Mouse (Mus musculus) layer of hippocampus, adult 9-10 months (tissue): ENCODE results near the gene Vash2.
"Not testable (repeated sequence)": the region's sequence is repeated elsewhere in the genome, so short reads cannot be mapped to it uniquely, and the experiment has no call there.

ENCODE experiments used
- DNase-seq: peaks from one replicate; pipeline ENCODE4 v3.0.0; 2022; ENCODE audit warnings: low spot score

The Vash2 gene

DNA sequence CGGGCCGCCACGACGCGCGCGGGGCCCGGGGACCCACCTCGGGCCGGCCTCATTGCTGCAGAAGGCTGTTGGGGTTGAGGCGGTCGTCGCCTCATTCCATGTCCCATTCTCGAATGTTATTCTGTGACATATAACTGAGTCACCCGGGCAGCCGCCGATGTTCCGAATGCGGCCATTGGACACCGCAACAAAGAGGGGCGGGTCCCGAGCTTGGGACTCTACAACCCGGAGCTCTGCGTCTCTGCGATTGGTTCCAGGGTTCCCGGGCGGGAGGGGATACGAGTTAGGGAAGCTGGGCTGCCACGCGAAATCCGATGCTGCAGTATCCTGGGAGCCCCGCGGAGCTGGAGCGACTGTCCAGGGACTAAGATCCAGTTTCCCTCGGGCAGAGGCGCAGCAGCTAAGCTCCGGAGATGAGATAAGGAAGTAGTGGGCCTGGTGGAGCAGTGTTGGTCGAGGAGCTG lies at the start of gene Vash2:
Vash2 (minus strand) TSS at position 197 of the 464 bp plus-strand sequence.
- DNase-seq, result peak; percentile 32

DNA sequence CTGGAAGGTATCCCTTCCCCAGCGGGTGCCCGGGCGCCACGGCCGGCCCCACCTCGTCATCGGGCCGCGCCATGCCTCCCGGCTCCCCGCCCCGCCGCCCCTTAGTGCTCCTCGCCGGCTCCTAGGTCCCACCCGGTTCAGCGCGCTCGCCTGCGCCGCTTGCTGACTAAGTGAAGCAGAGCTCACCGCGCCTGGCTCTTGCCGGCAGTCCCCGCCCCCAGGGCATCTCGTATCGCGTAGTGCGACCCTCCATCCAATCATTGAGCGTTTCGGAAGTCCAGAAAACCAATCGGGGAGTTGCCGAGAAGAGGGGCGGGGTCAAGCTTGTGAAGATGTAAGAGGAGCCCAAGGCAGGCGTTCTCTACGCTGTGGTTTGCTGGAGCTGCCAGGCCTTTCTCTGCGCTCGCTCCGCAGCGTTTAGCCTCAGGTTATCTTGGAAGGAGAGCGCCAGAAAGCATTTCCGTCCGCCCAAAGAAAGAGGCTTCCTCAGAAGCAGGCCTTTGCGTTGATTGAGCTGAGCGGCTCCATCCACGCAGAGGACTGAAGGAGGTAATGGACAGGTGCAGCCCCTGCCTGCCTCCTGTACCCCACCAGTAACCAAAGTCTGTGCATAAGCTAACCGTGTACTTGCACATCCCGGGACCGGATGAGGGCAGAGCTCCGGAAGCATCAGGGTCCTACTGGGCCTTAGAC lies 47.1 kb upstream of the Vash2 start, which contains the start of gene Flvcr1:
Flvcr1 (minus strand) TSS at position 138 of the 693 bp plus-strand sequence.
- peak; percentile 98 for DNase-seq

DNA sequence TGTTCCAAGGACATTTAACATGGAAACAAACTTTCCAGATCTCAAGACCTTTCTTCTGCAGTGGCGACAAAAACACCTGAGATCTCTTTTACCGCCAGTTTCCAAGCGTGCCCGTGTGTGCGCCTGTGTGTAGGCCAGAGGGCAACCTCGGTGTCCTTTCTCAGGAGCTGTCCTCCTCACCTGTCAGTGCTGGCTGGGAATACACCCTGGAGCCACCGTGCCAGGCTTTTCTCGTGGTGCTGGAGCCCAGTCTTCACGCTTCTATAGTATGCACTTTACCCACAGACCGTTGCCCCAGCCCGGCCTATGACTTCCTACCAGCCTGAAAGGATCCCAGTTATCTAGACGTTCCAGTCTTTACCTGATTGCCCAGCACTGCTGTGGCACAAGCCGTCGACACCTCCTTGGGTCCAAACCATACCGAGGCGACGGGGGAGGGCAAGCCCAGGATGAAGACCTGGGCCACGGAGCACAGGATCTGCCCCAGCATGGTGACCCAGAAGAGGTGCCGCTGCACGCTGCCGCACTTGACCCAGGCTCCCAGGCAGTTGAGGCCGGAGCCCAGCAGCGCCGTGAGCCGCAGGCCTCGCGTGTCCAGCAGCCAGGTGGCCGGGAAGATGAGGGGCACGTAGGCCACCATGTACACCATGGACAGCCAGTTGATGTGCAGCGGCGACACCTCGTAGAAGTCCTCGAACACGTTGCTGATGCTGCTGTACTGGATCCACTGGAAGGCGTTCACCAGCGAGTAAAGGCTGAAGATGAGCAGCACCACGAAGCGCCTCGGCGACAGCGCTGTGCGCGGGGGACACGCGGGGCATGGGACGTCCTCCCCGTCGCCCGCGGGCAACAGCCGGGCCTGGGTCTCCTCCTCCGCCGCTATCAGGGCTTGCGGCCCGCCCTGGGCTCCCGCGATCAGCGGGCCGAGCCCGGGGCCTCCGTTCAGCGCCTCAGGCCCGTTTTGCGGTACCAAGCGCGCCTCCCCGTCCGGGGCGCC lies 46.2 kb upstream of the Vash2 start:
- no peak for DNase-seq

DNA sequence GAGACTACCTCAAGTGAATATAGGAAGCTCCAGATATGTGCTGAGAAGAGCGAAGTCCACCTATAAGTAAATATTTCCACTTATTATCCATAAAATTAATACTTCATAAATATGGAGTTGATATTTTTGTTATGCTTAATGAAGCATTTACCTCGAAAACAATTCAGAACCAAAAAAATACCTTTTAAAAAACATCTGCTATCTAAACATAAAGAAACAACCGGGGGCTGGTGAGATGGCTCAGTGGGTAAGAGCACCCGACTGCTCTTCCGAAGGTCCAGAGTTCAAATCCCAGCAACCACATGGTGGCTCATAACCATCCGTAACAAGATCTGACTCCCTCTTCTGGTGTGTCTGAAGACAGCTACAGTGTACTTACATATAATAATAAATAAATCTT lies 44.7 kb upstream of the Vash2 start:
- not testable (repeated sequence) for DNase-seq

DNA sequence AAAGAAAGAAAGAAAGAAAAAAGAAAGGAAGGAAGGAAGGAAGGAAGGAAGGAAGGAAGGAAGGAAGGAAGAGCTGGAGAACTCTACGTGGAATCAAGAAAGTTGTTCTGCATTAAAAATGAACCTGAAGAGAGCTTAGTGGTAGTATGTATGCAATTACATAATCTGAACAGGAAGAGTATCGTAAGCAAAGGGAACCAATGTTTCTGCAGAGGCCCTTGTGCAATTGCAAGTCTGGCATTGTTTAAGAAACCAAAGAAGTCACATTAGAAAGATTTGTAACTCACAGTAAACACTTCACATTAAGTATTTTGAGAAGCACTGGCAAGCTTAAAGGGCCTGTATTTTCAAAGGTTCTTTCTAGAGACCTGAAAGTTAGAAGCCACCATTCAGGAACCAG lies 44.0 kb upstream of the Vash2 start:
- DNase-seq, result no peak

DNA sequence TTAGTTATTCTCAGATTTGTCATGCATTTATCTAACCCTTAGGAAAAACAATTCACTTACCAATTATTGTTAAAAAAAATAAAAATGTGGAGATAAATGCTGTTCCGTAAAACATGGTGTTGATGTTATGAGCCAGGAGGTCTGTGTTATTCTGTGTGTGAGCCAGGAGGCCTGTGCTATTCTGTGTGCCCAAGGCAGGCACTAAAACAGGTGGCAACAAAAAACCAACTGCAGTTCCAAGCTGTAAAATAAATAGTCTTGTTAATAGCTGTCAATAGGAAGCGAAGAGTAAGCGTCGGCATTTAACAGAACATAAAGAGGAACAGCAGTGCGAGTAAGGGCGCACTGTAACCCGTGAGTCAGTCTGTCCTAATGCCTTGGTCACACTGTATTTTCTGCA lies 41.9 kb upstream of the Vash2 start:
- DNase-seq, result peak; percentile 39

DNA sequence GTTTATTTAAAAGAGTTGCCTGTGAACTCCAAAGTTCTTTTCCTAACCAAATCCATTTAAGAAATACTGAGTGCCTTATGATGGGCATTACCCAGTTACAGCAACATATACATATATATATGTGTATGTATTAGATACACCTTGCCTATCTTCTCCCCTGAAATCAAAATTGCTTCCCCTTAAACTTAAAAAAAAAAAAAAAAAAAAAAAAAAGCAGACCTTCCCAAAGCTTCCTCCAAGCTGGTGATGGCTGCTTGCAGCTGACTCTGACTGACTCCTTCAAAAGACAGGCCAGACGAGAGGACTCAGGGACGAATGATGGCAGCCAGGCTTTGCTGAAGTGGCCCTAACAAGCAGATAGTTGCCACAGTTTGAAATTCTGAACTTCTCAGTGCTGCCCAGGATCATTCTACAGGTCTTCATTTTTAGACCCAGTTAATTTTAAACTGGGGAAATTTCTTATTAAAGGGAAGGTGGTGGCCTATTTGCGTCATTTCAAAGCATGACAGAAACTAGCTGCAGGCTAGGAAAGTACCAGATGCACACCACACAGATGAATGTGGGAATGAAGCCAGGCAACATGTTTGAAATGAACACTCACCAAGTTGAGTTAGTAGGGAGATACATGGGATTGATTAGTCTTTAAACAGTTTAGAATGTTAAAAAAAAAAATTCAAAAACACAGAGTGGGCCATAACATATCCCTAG lies 41.3 kb upstream of the Vash2 start:
- no peak for DNase-seq

DNA sequence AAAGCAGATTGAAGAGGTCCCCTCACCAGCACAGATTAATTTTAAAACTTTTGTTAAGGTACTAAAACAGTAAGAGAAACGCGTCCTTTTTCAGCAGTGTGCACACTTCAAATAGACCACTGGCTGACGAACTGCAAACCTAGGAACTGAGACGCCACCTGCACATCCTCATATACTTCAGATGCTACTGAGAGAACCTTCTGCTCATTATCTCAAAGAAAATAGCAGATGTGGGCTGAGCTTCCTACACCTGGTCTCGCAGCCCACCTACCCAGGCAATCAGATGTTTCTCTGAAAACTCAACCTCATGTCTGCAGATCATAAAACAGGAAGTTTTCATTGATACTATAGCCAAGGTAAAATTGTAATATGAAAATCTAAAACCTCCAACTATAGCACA lies 40.7 kb upstream of the Vash2 start:
- no peak for DNase-seq

DNA sequence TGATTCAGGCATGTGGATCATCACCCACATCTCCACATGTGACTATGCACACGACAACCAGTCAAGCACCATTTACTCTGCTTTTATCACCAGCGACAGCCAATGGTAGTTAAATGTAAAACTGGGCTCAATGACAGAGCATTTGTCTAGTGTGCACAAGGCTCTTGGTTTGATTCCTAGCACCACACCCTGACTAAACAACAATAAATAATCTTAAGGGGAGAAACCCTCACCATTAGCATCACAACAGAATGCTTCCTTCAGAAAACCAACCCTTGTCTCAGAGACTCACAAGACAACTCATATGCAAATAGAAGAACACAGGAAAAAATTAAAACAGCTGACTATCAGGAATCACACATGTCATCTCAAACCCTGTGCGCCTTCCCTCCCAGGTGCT lies 35.2 kb upstream of the Vash2 start:
- no peak for DNase-seq

DNA sequence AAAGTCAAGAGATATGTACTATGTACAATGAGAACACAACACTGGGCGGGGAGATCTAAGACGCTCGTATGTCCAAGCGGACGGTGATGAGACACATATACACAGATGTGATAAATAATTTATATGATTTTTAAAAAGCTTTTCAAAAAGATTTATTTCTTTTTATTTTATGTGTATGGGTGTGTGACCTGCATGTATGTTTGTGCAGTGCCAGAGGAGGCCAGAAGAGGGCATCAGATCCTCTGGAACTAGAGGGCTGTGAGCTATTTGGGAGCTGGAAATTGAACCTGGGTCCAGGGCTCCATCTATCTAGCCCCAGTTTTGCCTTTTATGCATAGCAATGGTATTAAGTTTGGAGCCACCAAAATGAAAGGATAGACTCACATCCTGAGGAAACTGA lies 29.6 kb upstream of the Vash2 start:
- DNase-seq, result no peak

DNA sequence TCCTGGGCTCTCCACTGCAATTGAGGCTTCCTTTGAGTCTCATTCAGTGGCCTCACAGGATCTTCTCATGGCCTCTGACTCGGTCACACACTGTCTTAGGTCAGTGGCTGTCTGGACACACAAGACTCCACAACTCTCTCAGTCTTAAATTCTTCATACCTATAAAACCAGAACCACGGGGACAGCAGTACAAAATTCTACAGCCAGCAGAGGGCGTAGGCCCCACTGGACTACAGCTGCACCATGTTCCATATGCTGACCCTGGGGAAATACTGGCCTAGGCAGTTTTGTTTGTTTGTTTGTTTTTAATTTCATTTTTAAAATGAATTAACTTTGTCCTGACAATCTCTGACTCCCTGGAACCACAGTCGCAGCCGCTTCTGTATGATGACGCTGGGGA lies 23.1 kb upstream of the Vash2 start:
- DNase-seq, result no peak

DNA sequence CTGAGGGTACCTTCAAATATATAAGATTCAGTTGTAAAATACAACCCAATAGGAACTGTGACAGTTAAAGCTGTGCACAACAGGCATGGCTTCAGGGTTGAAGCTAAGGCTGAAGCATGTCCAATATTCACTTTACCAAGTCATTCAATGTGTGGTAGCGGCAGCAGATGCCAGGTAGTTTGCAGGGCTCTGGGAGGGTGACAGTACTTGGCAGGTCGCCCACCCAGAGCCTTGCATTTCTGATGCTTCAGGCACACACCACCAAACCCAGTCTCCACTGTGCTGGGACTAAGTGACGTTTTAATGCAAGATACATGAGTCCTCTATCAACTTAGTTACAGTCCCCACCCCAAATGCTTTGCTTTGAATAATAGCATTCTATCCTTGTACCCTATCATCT lies 21.6 kb upstream of the Vash2 start:
- DNase-seq, result no peak

DNA sequence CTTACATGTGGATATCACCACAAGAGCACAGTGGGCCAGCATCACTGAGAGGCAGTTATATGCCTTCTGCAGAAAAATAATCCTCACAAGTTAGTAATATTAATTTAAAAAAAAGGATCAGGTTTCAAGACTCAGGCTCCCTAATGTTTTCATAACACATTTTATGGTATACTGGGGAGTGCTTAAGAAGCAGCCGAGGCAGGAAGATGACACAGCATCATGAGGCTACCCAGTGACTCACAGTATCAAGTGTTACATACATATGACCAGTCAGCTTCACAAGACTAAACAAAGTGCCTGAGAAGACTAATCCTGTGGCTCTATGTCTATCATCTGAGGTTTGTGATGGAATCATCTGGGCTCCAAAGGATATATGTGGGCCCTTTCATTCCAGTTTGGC lies 18.9 kb upstream of the Vash2 start:
- no peak for DNase-seq

DNA sequence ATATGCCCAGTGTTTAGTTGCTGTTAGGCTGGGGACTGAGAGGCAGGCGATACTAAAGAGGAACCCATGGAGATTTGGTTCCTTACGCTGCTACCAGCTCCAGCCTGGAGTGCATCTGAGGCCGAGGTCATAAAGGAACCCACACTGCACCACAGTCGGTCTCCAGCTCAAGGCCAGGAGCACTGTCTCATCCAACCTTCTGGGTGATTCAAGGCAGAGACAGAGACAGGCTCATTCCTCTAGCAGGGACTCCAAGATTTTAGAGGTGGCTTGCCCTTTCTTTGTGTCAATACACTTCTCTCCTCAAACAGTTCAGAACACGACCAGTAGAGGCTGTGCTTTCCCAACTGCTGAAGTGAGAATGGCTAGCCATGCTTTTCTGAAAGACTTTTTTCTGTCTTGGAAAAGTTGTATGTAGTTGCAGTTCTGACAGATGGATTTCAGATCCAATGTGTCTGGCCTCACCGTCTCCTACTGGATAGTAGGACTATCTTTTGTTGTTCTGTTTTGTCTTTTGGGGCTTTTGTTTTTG lies 17.3 kb upstream of the Vash2 start:
- no peak for DNase-seq

DNA sequence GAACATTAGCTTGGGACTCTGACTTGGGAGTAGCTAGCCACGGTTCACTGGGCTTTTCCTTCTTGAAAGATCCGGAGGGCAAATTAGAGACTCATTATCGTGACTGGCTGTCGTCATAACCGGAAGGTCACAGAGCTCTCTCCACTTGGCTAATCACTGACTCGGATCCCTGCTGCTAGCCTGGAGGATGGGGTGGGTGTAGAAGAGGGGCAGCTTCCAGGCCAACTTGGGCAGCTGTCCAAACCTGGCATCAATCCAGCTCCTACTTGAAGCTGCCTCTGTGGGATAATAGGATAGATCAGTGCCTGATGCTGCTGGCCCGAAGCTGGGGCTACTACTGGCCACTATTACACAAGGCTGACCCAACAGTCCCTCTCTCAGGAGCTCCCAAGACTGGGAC lies 16.5 kb upstream of the Vash2 start:
- no peak for DNase-seq

DNA sequence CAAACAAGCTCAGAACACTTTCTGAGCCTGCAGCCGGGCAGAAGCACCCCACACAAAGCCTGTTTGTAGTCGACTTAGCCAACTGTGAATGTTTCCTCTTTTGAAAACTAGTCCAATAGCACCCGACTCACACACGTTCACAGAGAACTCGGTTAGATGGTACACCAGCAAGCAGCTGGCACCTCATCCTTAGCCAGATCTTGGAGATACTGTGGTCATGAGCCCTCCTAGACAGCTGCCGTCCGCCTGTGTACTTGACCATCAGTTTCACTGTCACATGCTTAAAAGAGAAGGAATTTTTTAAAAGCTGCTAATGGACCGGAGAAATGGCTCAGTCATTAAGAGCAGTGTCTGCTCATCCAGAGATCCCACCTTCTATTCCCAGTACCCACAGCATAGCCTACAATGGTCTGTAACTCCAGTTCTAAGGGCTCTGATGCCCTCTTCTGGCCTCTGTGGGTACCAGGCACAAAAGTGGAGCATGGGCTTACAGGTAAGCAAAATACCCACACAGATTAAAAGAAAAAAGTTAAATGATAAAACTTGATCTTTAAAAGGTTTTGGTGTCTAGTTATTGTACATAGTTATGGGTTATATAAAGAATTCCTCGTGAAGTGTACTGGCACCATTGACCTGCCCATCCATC lies 10.5 kb upstream of the Vash2 start:
- no peak for DNase-seq

DNA sequence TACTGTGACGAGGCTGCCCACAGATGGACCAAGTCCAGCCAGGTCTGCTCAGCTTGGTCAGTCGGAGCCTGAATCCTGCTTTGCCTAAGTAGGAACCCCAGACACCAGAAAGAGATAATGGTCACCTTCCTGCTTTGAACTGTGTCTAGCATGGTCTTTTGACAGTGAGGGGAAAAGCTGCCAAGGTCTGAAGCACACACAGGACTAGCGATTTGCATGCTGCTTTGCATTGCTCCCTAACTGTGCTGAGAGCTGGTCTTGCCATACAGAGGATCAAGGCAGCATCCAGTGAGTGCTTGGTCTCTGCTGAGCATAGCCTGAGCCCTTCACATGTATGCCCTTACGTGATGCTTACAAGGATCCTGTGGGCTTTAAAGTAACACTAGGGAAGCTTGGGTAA lies 2.3 kb upstream of the Vash2 start:
- no peak for DNase-seq

DNA sequence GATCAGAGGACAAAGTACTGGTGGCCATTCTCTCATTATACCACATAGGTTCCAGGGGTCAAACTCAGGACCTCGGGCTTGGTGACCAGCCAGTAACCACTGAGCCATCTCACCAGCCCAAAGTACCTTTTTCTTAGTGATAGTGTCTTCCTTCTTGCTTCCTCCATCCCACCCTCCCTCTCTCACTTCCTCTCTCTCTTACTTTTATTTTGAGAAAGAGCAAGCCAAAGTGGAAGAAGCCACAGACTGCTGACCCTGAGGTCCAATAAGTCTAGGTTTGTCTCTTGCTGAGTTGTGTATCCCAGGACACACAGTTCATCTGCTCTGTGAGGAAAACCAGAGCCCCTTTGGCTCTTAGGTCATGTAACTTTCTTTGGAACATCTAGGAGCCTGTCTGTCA lies 1.4 kb upstream of the Vash2 start:
- no peak for DNase-seq

DNA sequence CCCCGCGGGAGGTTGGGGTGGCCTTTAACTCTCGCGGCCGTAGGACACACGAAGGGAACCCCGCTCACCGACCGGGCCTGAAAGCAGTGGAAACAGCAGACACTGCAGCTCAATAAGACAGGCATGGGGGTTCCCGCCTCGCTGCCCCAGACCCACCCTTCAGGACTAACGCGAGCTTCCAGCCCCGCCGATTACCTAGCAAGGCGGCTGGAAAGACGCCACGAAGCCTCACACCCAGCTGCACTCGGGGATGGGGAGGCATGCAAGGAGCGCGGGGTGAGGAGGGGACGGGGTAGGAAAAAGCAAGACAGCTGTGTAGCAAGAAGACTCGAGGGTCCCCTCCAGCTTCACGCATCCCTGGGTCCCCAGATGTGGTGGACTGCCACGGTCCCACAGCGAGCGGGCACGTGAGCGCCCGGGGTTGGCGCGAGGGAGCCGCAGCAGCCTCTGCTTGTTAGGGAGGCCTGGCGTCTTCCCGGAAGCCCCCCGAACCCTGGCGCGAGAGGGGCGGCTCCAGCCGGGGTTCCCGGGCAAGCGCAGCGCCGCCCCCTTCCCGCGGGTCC lies 504 bp downstream of the Vash2 start:
- no peak for DNase-seq

DNA sequence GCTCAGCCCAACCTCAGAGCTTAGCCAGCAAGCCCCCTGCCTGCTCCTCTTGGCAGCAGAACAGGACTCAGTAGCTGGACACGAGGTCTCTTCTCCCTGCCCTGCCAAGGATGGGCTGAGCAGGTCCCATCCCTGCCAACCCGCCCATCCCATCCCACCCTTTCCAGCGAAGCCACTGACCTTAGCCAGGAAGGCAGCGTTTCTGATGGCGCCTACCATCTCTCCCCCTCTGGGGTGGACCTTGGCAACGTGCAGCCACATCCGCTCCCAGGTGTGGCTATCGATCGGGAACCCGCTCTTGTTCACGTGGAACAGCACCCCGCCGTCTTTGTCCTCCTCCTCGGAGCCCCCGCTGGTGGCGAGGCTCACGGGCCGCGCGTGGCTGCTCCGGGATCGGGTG lies 1.1 kb downstream of the Vash2 start:
- DNase-seq, result no peak

DNA sequence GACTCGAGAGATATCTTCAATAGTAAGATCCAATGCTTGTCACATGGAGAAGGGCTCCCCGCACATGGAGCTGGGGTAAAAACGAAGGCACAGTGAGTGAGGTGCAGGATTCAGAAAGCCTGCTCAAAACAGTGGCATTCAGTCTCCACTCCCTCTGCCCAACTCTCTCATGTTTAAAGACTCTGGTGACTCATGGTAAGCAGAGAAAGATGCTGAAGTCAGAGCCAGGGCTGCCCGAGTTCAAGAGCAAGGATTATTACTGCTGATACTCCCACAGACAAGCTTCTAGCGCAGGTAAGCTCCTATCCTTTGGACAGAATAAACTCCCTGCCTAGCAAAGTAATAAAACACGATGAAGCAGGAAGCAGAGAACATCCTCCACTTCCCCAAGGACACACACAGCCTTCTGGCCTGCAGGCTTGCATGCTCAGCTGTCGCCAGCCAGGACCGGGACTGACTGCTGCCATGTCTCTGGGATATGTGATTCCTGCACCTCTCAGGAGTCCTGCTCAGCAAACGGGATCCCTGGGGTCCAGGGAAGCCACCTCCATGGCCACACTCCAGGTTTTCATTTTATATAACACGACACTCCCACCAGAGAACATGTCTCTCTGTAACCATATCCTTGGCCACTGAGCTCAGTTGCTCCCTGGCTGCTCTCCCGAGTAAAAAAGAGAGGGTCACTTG lies 2.1 kb downstream of the Vash2 start:
- no peak for DNase-seq
